ENCODE assay signal across 19 mouse cellular contexts in the genomic region with DNA sequence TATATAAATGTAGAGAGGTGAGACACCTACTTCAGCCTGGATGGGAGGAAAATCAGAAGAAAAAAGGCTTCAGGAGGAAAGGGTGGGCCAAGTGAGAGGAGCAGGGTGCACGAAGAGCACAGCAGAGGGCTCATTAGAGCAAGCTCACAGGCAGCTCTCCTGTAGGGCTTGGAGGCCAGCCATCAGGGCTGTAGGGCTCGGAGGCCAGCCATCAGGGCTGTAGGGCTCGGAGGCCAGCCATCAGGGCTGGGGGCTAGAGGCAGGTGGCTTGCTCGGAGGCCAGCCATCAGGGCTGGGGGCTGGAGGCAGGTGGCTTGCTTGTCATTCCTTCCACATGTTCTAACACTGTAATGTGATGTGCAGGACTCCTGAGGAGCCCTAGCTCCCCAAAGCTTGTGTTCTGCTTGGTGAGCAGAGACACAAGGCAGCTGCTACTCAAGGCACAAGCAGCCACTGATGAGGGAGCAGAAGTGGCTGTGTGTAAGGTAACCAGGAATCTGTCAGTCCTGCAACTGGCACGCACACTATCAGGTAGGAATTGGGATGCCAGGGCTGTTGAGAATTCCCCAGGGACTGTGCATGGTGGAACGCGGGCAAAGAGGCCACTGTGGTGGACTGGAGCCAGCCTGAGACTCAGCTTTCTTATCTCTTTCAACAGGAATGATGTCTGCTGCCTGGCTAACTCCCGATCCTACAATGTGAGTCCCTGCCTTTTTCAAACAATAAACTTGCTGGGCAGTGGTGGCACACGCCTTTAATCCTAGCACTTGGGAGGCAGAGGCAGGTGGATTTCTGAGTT. TPM values are rescaled to one million over a fixed set of nuclear protein-coding genes. Genes with fewer than 3 reads are reported as not detected.
A peak's percentile ranks its signal among the peaks of the same experiment; 100 is the strongest.
DNase-seq lines count a peak whose midpoint lies in the region; ATAC-seq and TF ChIP-seq lines count a peak whose summit lies in the region.
"Had no signal": no experiment of that assay in that cellular context is flagged by ENCODE, and none has a peak within 500 bp of the region (broad histone marks: within the 10 kb centered on the region; RNA-seq: fewer than 3 reads in every experiment).

No protein-coding gene starts in this region.

- H3K27me3 ChIP-seq in heart, embryonic 13.5 days (replicated peaks), result no peaks in the 10 kb centered on the region
- no peaks in the 10 kb centered on the region for H3K27me3 ChIP-seq in hindbrain, embryonic 13.5 days
- no peaks in the 10 kb centered on the region for H3K27me3 ChIP-seq in hindbrain, postnatal 0 days (ENCODE audit: insufficient read depth, low read length)
- no peaks in the 10 kb centered on the region for H3K27me3 ChIP-seq in neural tube, embryonic 13.5 days
- no peaks in the 10 kb centered on the region for H3K27me3 ChIP-seq in neural tube, embryonic 15.5 days (replicated peaks)
- H3K27me3 ChIP-seq: CH12.LX; embryonic facial prominence, embryonic 13.5 days; limb, embryonic 13.5 days had no signal

- peaks cover 52% of the 10 kb centered on the region for H3K4me1 ChIP-seq in heart, embryonic 13.5 days
- peaks cover 38% of the 10 kb centered on the region for H3K4me1 ChIP-seq in hindbrain, embryonic 13.5 days (replicated peaks)
- peaks cover 14% of the 10 kb centered on the region for H3K4me1 ChIP-seq in hindbrain, postnatal 0 days (ENCODE audit: insufficient read depth, low read length)
- H3K4me1 ChIP-seq in neural tube, embryonic 13.5 days (replicated peaks), result peaks cover 35% of the 10 kb centered on the region
- peaks cover 28% of the 10 kb centered on the region for H3K4me1 ChIP-seq in neural tube, embryonic 15.5 days

- no peaks in the 10 kb centered on the region for H3K9me3 ChIP-seq in heart, embryonic 13.5 days
- H3K9me3 ChIP-seq in hindbrain, embryonic 13.5 days, result no peaks in the 10 kb centered on the region
- H3K9me3 ChIP-seq in hindbrain, postnatal 0 days (ENCODE audit: low read length), result no peaks in the 10 kb centered on the region
- H3K9me3 ChIP-seq in neural tube, embryonic 13.5 days, result no peaks in the 10 kb centered on the region
- no peaks in the 10 kb centered on the region for H3K9me3 ChIP-seq in neural tube, embryonic 15.5 days (replicated peaks)
- H3K9me3 ChIP-seq: embryonic facial prominence, embryonic 13.5 days; limb, embryonic 13.5 days had no signal

- peaks cover 1% of the 10 kb centered on the region; the same call in 1 of the 2 replicates for H3K36me3 ChIP-seq in heart, embryonic 13.5 days
- H3K36me3 ChIP-seq in hindbrain, embryonic 13.5 days, result no peaks in the 10 kb centered on the region
- H3K36me3 ChIP-seq in hindbrain, postnatal 0 days (ENCODE audit: insufficient read depth, low read length), result no peaks in the 10 kb centered on the region
- H3K36me3 ChIP-seq in neural tube, embryonic 13.5 days, result 0 out of 2 replicates have a peak, but pooled peaks cover 2% of the 10 kb centered on the region
- no peaks in the 10 kb centered on the region for H3K36me3 ChIP-seq in neural tube, embryonic 15.5 days
- H3K36me3 ChIP-seq: embryonic facial prominence, embryonic 13.5 days had no signal

- TF ChIP-seq CTCF in hindbrain, postnatal 0 days (IDR thresholded peaks at IDR 0.05; ENCODE audit: low read depth), result no peak

- H3K27ac ChIP-seq in heart, embryonic 13.5 days (replicated peaks), result peak overlapping the region; percentile 58
- H3K27ac ChIP-seq in hindbrain, embryonic 13.5 days, result no peak overlapping the region
- H3K27ac ChIP-seq in hindbrain, postnatal 0 days, result no peak overlapping the region
- H3K27ac ChIP-seq in neural tube, embryonic 13.5 days (replicated peaks), result no peak overlapping the region
- no peak overlapping the region for H3K27ac ChIP-seq in neural tube, embryonic 15.5 days (replicated peaks)
- H3K27ac ChIP-seq: embryonic facial prominence, embryonic 13.5 days; limb, embryonic 13.5 days had no signal

- DNase-seq in cerebellum, adult 11-12 months, result peak; percentile 39
- DNase-seq in cerebellum, adult 8-10 months, result no peak
- DNase-seq in heart, adult 9 months (ENCODE audit: low spot score in 2 of 2), result no peak
- DNase-seq in hindbrain, postnatal 0 days (ENCODE audit: low spot score), result no peak
- DNase-seq: forebrain, postnatal 0 days; kidney, adult 11 months; lung, adult 2 months; right cerebral cortex, postnatal 25 days; thymus, postnatal 36 days had no signal

- H3K9ac ChIP-seq in heart, embryonic 13.5 days, result peak overlapping the region; percentile 68
- H3K9ac ChIP-seq in hindbrain, embryonic 13.5 days, result peak overlapping the region; percentile 49
- H3K9ac ChIP-seq in hindbrain, postnatal 0 days (replicated peaks; ENCODE audit: low read length), result no peak overlapping the region
- 0 out of 2 replicates have a peak overlapping the region, but pooled peaks have one; percentile 8 for H3K9ac ChIP-seq in neural tube, embryonic 13.5 days
- no peak overlapping the region for H3K9ac ChIP-seq in neural tube, embryonic 15.5 days (replicated peaks)
- H3K9ac ChIP-seq: embryonic facial prominence, embryonic 13.5 days; forebrain, postnatal 0 days had no signal

- 38% methylated on average over 9 of the region's 9 CpGs for WGBS in heart, embryonic 13.5 days
- 82% methylated on average over 9 of the region's 9 CpGs for WGBS in hindbrain, embryonic 13.5 days
- WGBS in hindbrain, postnatal 0 days, result 62% methylated on average over 9 of the region's 9 CpGs
- WGBS in neural tube, embryonic 13.5 days, result 80% methylated on average over 9 of the region's 9 CpGs
- 77% methylated on average over 9 of the region's 9 CpGs for WGBS in neural tube, embryonic 15.5 days

- no peak for ATAC-seq in heart, embryonic 13.5 days (ENCODE audit: extremely low read depth, insufficient number of reproducible peaks, low FRiP score, low TSS enrichment)
- ATAC-seq in hindbrain, embryonic 13.5 days (ENCODE audit: low FRiP score), result no peak
- no peak for ATAC-seq in hindbrain, postnatal 0 days
- no peak for ATAC-seq in neural tube, embryonic 13.5 days (ENCODE audit: low read depth)
- ATAC-seq in neural tube, embryonic 15.5 days (ENCODE audit: low FRiP score), result no peak
- ATAC-seq: forebrain, postnatal 0 days; midbrain, embryonic 16.5 days had no signal

- peak overlapping the region; percentile 0; the same call in 1 of the 2 replicates for H3K4me2 ChIP-seq in heart, embryonic 13.5 days
- H3K4me2 ChIP-seq in hindbrain, embryonic 13.5 days, result no peak overlapping the region
- H3K4me2 ChIP-seq in hindbrain, postnatal 0 days (ENCODE audit: low read depth, low read length), result no peak overlapping the region
- no peak overlapping the region for H3K4me2 ChIP-seq in neural tube, embryonic 13.5 days
- H3K4me2 ChIP-seq in neural tube, embryonic 15.5 days, result no peak overlapping the region
- H3K4me2 ChIP-seq: embryonic facial prominence, embryonic 13.5 days; limb, embryonic 13.5 days had no signal

- H3K4me3 ChIP-seq in heart, embryonic 13.5 days, result no peak overlapping the region
- H3K4me3 ChIP-seq in hindbrain, embryonic 13.5 days, result no peak overlapping the region
- H3K4me3 ChIP-seq in hindbrain, postnatal 0 days (ENCODE audit: low read length), result no peak overlapping the region
- no peak overlapping the region for H3K4me3 ChIP-seq in neural tube, embryonic 13.5 days
- H3K4me3 ChIP-seq in neural tube, embryonic 15.5 days (replicated peaks), result no peak overlapping the region
- H3K4me3 ChIP-seq: embryonic facial prominence, embryonic 13.5 days; limb, embryonic 13.5 days had no signal

RNA-seq across cellular contexts. Expression of gene Rps6kb2, which starts 3.7 kb away (rescaled TPM):
- 46.0 and 47.1 TPM in 2 replicates for polyA plus RNA-seq in heart, embryonic 13.5 days (2015; fragmentation: Nextera tagmentation; extraction: Ambion mirVana)
- 61.6 and 64.3 TPM in 2 replicates for polyA plus RNA-seq in hindbrain, embryonic 13.5 days (2015; fragmentation: Nextera tagmentation; extraction: Ambion mirVana)
- 17.6 and 24.7 TPM in 2 replicates for total RNA-seq in hindbrain, postnatal 0 days (2014; rRNA removed)
- polyA plus RNA-seq in hindbrain, postnatal 0 days (2015; fragmentation: Nextera tagmentation; extraction: Ambion mirVana), result 49.6 and 56.5 TPM in 2 replicates
- 62.7 and 63.6 TPM in 2 replicates for polyA plus RNA-seq in neural tube, embryonic 13.5 days (2015; fragmentation: Nextera tagmentation; extraction: Ambion mirVana)
- polyA plus RNA-seq in neural tube, embryonic 15.5 days (2015; fragmentation: Nextera tagmentation; extraction: Ambion mirVana), result 54.4 and 56.3 TPM in 2 replicates

RNA-seq across cellular contexts. Expression of gene Carns1, which starts 8.4 kb away (rescaled TPM):
- 4.4 and 5.0 TPM in 2 replicates for polyA plus RNA-seq in heart, embryonic 13.5 days (2015; fragmentation: Nextera tagmentation; extraction: Ambion mirVana)
- 5.1 and 5.6 TPM in 2 replicates for polyA plus RNA-seq in hindbrain, embryonic 13.5 days (2015; fragmentation: Nextera tagmentation; extraction: Ambion mirVana)
- 5.5 and 8.3 TPM in 2 replicates for total RNA-seq in hindbrain, postnatal 0 days (2014; rRNA removed)
- 7.1 and 7.5 TPM in 2 replicates for polyA plus RNA-seq in hindbrain, postnatal 0 days (2015; fragmentation: Nextera tagmentation; extraction: Ambion mirVana)
- polyA plus RNA-seq in neural tube, embryonic 13.5 days (2015; fragmentation: Nextera tagmentation; extraction: Ambion mirVana), result 5.1 and 6.6 TPM in 2 replicates
- polyA plus RNA-seq in neural tube, embryonic 15.5 days (2015; fragmentation: Nextera tagmentation; extraction: Ambion mirVana), result 5.9 and 6.4 TPM in 2 replicates

RNA-seq across cellular contexts. Expression of gene Ptprcap, which starts 13.5 kb away (rescaled TPM):
- 1.2 and 1.4 TPM in 2 replicates for polyA plus RNA-seq in heart, embryonic 13.5 days (2015; fragmentation: Nextera tagmentation; extraction: Ambion mirVana)
- 0.47 and 0.66 TPM in 2 replicates for polyA plus RNA-seq in hindbrain, embryonic 13.5 days (2015; fragmentation: Nextera tagmentation; extraction: Ambion mirVana)
- total RNA-seq in hindbrain, postnatal 0 days (2014; rRNA removed), result 1.0 TPM in 1 of 2 replicates, not detected in the other
- polyA plus RNA-seq in hindbrain, postnatal 0 days (2015; fragmentation: Nextera tagmentation; extraction: Ambion mirVana), result 0.40 and 0.44 TPM in 2 replicates
- 0.54 and 1.2 TPM in 2 replicates for polyA plus RNA-seq in neural tube, embryonic 13.5 days (2015; fragmentation: Nextera tagmentation; extraction: Ambion mirVana)
- 1.0 and 52.3 TPM in 2 replicates for polyA plus RNA-seq in neural tube, embryonic 15.5 days (2015; fragmentation: Nextera tagmentation; extraction: Ambion mirVana)

RNA-seq across cellular contexts. Expression of gene Coro1b, which starts 18.5 kb away (rescaled TPM):
- 107 and 122 TPM in 2 replicates for polyA plus RNA-seq in heart, embryonic 13.5 days (2015; fragmentation: Nextera tagmentation; extraction: Ambion mirVana)
- polyA plus RNA-seq in hindbrain, embryonic 13.5 days (2015; fragmentation: Nextera tagmentation; extraction: Ambion mirVana), result 128 and 130 TPM in 2 replicates
- 71.5 and 137 TPM in 2 replicates for total RNA-seq in hindbrain, postnatal 0 days (2014; rRNA removed)
- polyA plus RNA-seq in hindbrain, postnatal 0 days (2015; fragmentation: Nextera tagmentation; extraction: Ambion mirVana), result 90.7 and 114 TPM in 2 replicates
- polyA plus RNA-seq in neural tube, embryonic 13.5 days (2015; fragmentation: Nextera tagmentation; extraction: Ambion mirVana), result 119 and 120 TPM in 2 replicates
- polyA plus RNA-seq in neural tube, embryonic 15.5 days (2015; fragmentation: Nextera tagmentation; extraction: Ambion mirVana), result 102 and 141 TPM in 2 replicates

RNA-seq across cellular contexts. Expression of gene Cabp4, which starts 23.0 kb away (rescaled TPM):
- not detected in 2 replicates for polyA plus RNA-seq in heart, embryonic 13.5 days (2015; fragmentation: Nextera tagmentation; extraction: Ambion mirVana)
- 0.29 and 0.30 TPM in 2 replicates for polyA plus RNA-seq in hindbrain, embryonic 13.5 days (2015; fragmentation: Nextera tagmentation; extraction: Ambion mirVana)
- total RNA-seq in hindbrain, postnatal 0 days (2014; rRNA removed), result not detected in 2 replicates
- polyA plus RNA-seq in hindbrain, postnatal 0 days (2015; fragmentation: Nextera tagmentation; extraction: Ambion mirVana), result 0.29 and 0.51 TPM in 2 replicates
- 0.14 TPM in 2 replicates for polyA plus RNA-seq in neural tube, embryonic 13.5 days (2015; fragmentation: Nextera tagmentation; extraction: Ambion mirVana)
- 0.20 and 0.28 TPM in 2 replicates for polyA plus RNA-seq in neural tube, embryonic 15.5 days (2015; fragmentation: Nextera tagmentation; extraction: Ambion mirVana)
- total RNA-seq: forebrain, postnatal 0 days; gastrocnemius, postnatal 4 days had no signal
- polyA plus RNA-seq: embryonic facial prominence, embryonic 13.5 days; lung, adult 2 months; stomach, embryonic 14.5 days had no signal

Comparison
In these comparisons a context has a peak if more than half of its experiments do, and no peak if none do; other contexts are left out.
1. H3K9ac ChIP-seq: peak in heart, embryonic 13.5 days (single experiment), hindbrain, embryonic 13.5 days (single experiment) and neural tube, embryonic 13.5 days (single experiment); none in hindbrain, postnatal 0 days (single experiment) and neural tube, embryonic 15.5 days (single experiment).